Mouse (Mus musculus): ENCODE results near the gene Tec. TPM values are rescaled to one million over a fixed set of nuclear protein-coding genes. Genes with fewer than 3 reads are reported as not detected.

Tec gene
- polyA plus RNA-seq, 1 experiment, result 7.8 TPM

- 86% methylated on average over 8 of the region's 8 CpGs for WGBS
- no peak for DNase-seq (ENCODE audit: low read depth, low spot score)
These were observed 11.9 kb downstream of the Tec start for GRCm38 (mm10) chr5:72856255-72856878.

- no peak for DNase-seq (ENCODE audit: low read depth, low spot score)
- 6% methylated on average over 3 of the region's 3 CpGs for WGBS
These were observed 12.6 kb downstream of the Tec start for GRCm38 (mm10) chr5:72855685-72856124.

- no peak for DNase-seq (ENCODE audit: low read depth, low spot score)
- WGBS, result 76% methylated on average over 6 of the region's 6 CpGs
These were observed 13.9 kb downstream of the Tec start for GRCm38 (mm10) chr5:72854141-72854990.

GRCm38 (mm10) chr5:72853365-72853764 lies 14.9 kb downstream of the Tec start:
- 50% methylated on average over 2 of the region's 2 CpGs for WGBS
- no peak for DNase-seq (ENCODE audit: low read depth, low spot score)

- WGBS, result 86% methylated on average over 7 of the region's 7 CpGs
- DNase-seq (ENCODE audit: low read depth, low spot score), result no peak
These were observed 15.8 kb downstream of the Tec start for GRCm38 (mm10) chr5:72852301-72852995.

GRCm38 (mm10) chr5:72851674-72852098 lies 16.6 kb downstream of the Tec start:
- DNase-seq (ENCODE audit: low read depth, low spot score), result no peak
- WGBS, result 30% methylated on average over 4 of the region's 4 CpGs

- no peak for DNase-seq (ENCODE audit: low read depth, low spot score)
- 76% methylated on average over 12 of the region's 12 CpGs for WGBS
These were observed 17.2 kb downstream of the Tec start for GRCm38 (mm10) chr5:72850926-72851673.

GRCm38 (mm10) chr5:72848889-72849435 lies 19.3 kb downstream of the Tec start:
- 85% methylated on average over 6 of the region's 6 CpGs for WGBS
- no peak for DNase-seq (ENCODE audit: low read depth, low spot score)

GRCm38 (mm10) chr5:72846712-72847111 lies 21.6 kb downstream of the Tec start:
- WGBS, result 26% methylated on average over 1 of the region's 4 CpGs
- DNase-seq (ENCODE audit: low read depth, low spot score), result no peak

- no peak for DNase-seq (ENCODE audit: low read depth, low spot score)
- WGBS, result 42% methylated on average over 9 of the region's 9 CpGs
These were observed 22.2 kb downstream of the Tec start for GRCm38 (mm10) chr5:72845928-72846630.

- 54% methylated on average over 7 of the region's 7 CpGs for WGBS
- DNase-seq (ENCODE audit: low read depth, low spot score), result no peak
These were observed 23.3 kb downstream of the Tec start for GRCm38 (mm10) chr5:72844776-72845495.

GRCm38 (mm10) chr5:72844294-72844693 lies 24.0 kb downstream of the Tec start:
- DNase-seq (ENCODE audit: low read depth, low spot score), result no peak
- WGBS, result 29% methylated on average over 2 of the region's 2 CpGs

- WGBS, result 73% methylated on average over 3 of the region's 3 CpGs
These were observed 28.6 kb downstream of the Tec start for GRCm38 (mm10) chr5:72839655-72840054.

GRCm38 (mm10) chr5:72838976-72839375 lies 29.3 kb downstream of the Tec start:
- WGBS, result 69% methylated on average over 2 of the region's 2 CpGs
- no peak for DNase-seq (ENCODE audit: low read depth, low spot score)

More at GRCm38 (mm10) chr5:72839655-72840054, 28.6 kb downstream of the Tec start:
- DNase-seq (ENCODE audit: low read depth, low spot score), result no peak

- WGBS, result 92% methylated on average over 3 of the region's 3 CpGs
- DNase-seq (ENCODE audit: low read depth, low spot score), result no peak
These were observed 32.6 kb downstream of the Tec start for GRCm38 (mm10) chr5:72835656-72836055.

GRCm38 (mm10) chr5:72832904-72833765 lies 35.1 kb downstream of the Tec start:
- no peak for DNase-seq (ENCODE audit: low read depth, low spot score)
- WGBS, result 63% methylated on average over 15 of the region's 15 CpGs

GRCm38 (mm10) chr5:72832191-72832590 lies 36.1 kb downstream of the Tec start:
- 91% methylated on average over 7 of the region's 7 CpGs for WGBS
- DNase-seq (ENCODE audit: low read depth, low spot score), result no peak
